Mouse (Mus musculus): Measurements from ENCODE around the gene Ankzf1.
A peak's percentile ranks its signal among the peaks of the same experiment; 100 is the strongest.

Gene Ankzf1

DNA sequence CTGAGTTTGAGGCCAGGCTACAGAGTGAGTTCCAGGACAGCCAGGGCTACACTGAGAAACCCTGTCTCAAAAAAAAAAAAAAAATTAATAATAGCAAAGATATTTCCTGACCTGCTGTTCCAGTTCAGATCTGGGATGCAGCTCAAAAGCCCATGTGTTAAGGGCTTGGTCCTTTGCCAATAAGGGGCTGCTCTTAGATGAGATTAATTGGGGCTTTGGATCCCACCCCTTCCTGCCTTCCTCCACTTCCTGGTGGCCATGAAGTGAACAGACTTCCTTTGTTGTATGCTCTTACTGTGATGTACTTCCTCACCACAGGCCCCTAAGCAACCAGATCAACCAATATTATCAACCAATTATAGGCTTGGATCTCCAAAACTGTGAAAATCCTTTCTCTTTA, 4.8 kb upstream of the Ankzf1 start:
- no peak for ATAC-seq (ENCODE audit: insufficient number of reproducible peaks, low FRiP score, low TSS enrichment)

GRCm38 (mm10) chr1:75187914-75188483, 4.0 kb upstream of the Ankzf1 start:
- no peak for ATAC-seq (ENCODE audit: insufficient number of reproducible peaks, low FRiP score, low TSS enrichment)

GRCm38 (mm10) chr1:75190577-75190976, 1.4 kb upstream of the Ankzf1 start:
- no peak for ATAC-seq (ENCODE audit: insufficient number of reproducible peaks, low FRiP score, low TSS enrichment)

GRCm38 (mm10) chr1:75191258-75191621, 711 bp upstream of the Ankzf1 start:
- ATAC-seq (ENCODE audit: insufficient number of reproducible peaks, low FRiP score, low TSS enrichment) = no peak

DNA sequence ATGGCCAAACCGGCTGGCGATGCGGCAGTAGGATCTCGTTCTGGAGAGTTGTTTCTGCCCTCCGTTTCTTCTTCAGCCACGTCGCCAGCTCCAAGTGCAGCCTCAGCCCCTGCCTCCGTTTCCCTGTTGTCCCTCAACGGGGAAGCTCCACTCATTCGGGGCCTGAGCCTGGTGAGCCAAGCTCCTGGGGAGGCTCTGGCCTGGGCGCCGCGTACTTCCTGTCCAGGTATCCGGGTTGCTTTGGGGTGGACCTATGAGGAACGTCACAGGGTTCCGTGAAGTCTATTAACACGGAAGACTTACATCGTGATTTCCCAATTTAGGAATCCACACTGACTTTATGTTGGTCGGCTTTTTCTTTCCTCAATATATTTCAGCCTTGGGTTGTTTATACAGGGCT, 501 bp downstream of the Ankzf1 start:
- 0 out of 2 replicates have a peak, but pooled peaks have one; percentile 13 for ATAC-seq (ENCODE audit: insufficient number of reproducible peaks, low FRiP score, low TSS enrichment)

- ATAC-seq (ENCODE audit: insufficient number of reproducible peaks, low FRiP score, low TSS enrichment) = no peak
Measured at GRCm38 (mm10) chr1:75201236-75201635, 9.3 kb downstream of the Ankzf1 start.

- no peak for ATAC-seq (ENCODE audit: insufficient number of reproducible peaks, low FRiP score, low TSS enrichment)
Measured at GRCm38 (mm10) chr1:75208967-75209678, 17.2 kb downstream of the Ankzf1 start.

- ATAC-seq (ENCODE audit: insufficient number of reproducible peaks, low FRiP score, low TSS enrichment) = peak; percentile 89
Measured at GRCm38 (mm10) chr1:75210136-75211087, 18.5 kb downstream of the Ankzf1 start, which contains the start of the genes Glb1l and Stk16. Gene Glb1l (minus strand): TSS chr1:75210813. Gene Stk16 (plus strand): TSS chr1:75210838.

DNA sequence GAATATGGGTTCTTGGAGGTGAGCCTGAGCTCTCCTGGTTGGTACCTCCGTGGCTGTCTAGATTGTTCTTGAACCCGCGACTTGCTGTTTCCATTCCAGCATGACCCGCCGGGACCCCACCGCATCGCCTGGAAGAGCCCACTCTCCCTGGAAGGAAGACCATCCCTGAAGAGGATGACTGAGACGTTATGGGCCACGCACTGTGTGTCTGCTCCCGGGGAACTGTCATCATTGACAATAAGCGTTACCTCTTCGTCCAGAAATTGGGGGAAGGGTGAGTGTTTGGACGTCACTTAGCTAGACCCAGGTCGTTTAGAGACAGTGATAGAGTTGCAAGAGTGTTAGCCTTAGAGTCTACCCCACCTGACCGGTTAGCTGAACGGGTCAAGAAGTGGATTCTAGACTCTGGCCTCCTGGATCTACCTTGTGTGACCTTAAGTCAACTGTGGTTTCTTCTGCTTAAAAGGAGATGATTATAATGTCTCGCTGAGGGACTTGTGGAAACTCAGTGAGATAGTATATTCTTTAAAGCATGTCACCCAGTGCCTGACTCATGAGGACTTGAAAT, 19.3 kb downstream of the Ankzf1 start:
- ATAC-seq (ENCODE audit: insufficient number of reproducible peaks, low FRiP score, low TSS enrichment) = no peak

GRCm38 (mm10) chr1:75212542-75212941, 20.6 kb downstream of the Ankzf1 start:
- no peak for ATAC-seq (ENCODE audit: insufficient number of reproducible peaks, low FRiP score, low TSS enrichment)

DNA sequence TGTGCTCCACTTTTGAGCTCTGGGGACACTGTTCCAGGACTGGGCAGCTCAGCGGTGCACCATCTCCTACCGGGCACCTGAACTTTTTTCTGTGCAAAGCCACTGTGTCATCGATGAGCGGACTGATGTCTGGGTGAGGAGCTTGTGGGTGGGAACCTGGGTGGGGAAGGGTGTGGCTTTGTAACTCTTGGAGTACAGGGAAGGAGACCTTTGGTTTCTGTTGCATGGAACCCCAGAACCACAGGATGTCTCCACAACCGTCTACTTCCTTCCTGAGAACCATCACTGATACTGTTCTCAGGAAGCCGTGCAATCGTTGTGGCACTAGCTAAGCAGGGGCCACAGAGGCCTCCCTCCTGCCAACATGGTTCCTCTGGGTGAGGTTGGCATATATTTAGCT, 21.1 kb downstream of the Ankzf1 start:
- ATAC-seq (ENCODE audit: insufficient number of reproducible peaks, low FRiP score, low TSS enrichment) = no peak

DNA sequence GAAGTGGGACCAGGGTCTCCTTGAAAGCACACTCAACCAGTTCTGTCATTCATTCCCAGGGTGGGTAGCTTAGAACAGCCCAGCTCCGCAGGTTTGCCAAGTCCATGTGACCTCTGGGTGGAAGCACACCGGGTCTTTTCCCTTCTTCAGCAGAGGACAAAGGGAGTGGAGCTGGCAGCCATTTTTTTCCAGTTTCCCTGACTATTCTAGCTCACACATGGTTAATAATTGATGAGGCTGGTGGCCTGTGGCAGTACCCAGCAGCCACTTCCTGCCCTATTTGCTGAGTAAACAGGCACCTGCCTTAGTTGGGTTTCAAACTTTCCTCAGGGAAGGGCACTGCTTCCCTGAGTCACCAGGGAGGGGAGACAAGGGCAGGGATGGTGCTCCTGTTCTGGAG, 22.5 kb downstream of the Ankzf1 start:
- ATAC-seq (ENCODE audit: insufficient number of reproducible peaks, low FRiP score, low TSS enrichment) = no peak

- no peak for ATAC-seq (ENCODE audit: insufficient number of reproducible peaks, low FRiP score, low TSS enrichment)
Measured at GRCm38 (mm10) chr1:75214886-75215285, 22.9 kb downstream of the Ankzf1 start.

- ATAC-seq (ENCODE audit: insufficient number of reproducible peaks, low FRiP score, low TSS enrichment) = no peak
Measured at GRCm38 (mm10) chr1:75215785-75216184, 23.8 kb downstream of the Ankzf1 start.

GRCm38 (mm10) chr1:75216797-75217585, 25.0 kb downstream of the Ankzf1 start:
- ATAC-seq (ENCODE audit: insufficient number of reproducible peaks, low FRiP score, low TSS enrichment) = no peak

DNA sequence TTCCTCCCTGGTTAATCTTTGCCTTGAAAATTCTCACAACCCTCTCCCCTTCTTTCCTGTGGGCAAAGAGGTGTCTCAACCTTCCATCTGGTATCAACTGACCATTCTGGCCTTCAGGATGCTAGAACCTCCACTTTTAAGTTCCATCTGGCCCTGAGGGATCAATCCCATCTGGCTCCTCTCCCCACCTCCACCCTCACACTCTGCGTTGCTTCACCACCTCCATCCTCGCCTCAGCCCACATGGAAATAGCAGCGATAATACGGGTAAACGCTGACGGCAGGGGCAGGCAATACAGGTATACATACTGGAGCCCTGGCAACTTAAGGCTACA, 25.9 kb downstream of the Ankzf1 start:
- peak; percentile 7; the same call in 1 of the 2 replicates for ATAC-seq (ENCODE audit: insufficient number of reproducible peaks, low FRiP score, low TSS enrichment)

- ATAC-seq (ENCODE audit: insufficient number of reproducible peaks, low FRiP score, low TSS enrichment) = peak; percentile 55
Measured at GRCm38 (mm10) chr1:75218227-75219001, 26.5 kb downstream of the Ankzf1 start.

DNA sequence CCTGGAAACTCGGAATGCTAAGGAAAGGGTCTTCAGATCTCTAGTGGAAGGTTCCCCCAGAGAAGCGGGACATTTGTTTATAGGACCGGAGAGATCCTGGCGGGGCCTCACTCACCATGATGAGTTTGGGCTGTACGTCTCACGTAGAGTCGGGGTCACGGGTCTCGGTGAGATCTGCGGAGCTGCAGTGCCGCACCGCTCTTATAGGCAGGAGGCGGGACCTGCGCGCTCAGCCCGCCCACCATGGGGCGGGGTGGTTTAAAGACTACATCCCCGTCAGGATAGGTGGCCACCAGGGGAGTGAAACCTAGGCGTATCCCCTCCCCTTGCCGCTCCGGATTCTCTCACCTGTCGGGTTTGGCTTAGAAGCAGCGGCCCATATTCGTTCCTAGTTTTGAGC, 27.1 kb downstream of the Ankzf1 start:
- peak; percentile 71 for ATAC-seq (ENCODE audit: insufficient number of reproducible peaks, low FRiP score, low TSS enrichment)

DNA sequence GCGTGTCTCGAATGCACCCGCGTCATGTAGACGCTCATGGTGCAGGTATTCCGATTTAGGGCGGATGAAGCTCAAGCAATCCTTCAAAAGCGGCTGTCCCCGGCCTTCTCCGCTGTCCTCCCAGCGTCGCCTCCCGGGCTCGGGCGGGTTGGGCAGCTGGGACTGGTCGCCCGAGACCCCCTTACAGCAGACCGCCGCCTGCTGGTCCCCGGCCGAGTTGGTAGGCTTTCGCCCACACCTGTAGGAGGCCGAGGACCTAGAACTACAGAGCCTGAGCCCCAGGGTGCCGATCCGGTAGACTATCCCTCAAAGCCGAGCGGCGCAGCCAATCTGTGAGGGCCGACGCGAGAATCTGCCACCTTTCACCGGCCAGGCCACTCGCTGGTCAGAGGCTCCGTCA, 27.6 kb downstream of the Ankzf1 start, which contains the start of gene Tuba4a:
TSS of gene Tuba4a (minus strand) at position 335 of the 400 bp plus-strand sequence.
- peak; percentile 10; the same call in 1 of the 2 replicates for ATAC-seq (ENCODE audit: insufficient number of reproducible peaks, low FRiP score, low TSS enrichment)
